Mouse (Mus musculus): ENCODE results near the gene Slc39a13. TPM values are rescaled to one million over a fixed set of nuclear protein-coding genes. Genes with fewer than 3 reads are reported as not detected.

Slc39a13 gene
- polyA plus RNA-seq, 1 experiment from 2014 or later, result 43.2 TPM

- Histone ChIP-seq H3K9me3 (replicated peaks) (no peaks in the 10 kb centered on the region), H3K9ac (replicated peaks) (peak overlapping the region; percentile 62), H3K27ac (replicated peaks) (peak overlapping the region; percentile 49), H3K36me3 (no peaks in the 10 kb centered on the region), H3K4me2 (peak overlapping the region; percentile 92), H3K4me3 (replicated peaks) (peak overlapping the region; percentile 46), H3K4me1 (peaks cover 15% of the 10 kb centered on the region), H3K27me3 (replicated peaks) (no peaks in the 10 kb centered on the region)
- 12% methylated on average over 12 of the region's 12 CpGs for WGBS
- ATAC-seq (ENCODE audit: low FRiP score), result peak; percentile 58; the same call in 1 of the 2 replicates
These were observed 7.7 kb upstream of the Slc39a13 start for GRCm38 (mm10) chr2:91077957-91078313.

GRCm38 (mm10) chr2:91072092-91072491 lies 1.9 kb upstream of the Slc39a13 start:
- Histone ChIP-seq H3K27me3 (replicated peaks) (no peaks in the 10 kb centered on the region), H3K4me1 (peaks cover 30% of the 10 kb centered on the region), H3K4me3 (replicated peaks) (no peak overlapping the region), H3K27ac (replicated peaks) (no peak overlapping the region), H3K9me3 (replicated peaks) (no peaks in the 10 kb centered on the region), H3K9ac (replicated peaks) (no peak overlapping the region), H3K4me2 (no peak overlapping the region), H3K36me3 (0 out of 2 replicates have a peak, but pooled peaks cover under 1% of the 10 kb centered on the region)
- WGBS, result 39% methylated on average over 1 of the region's 1 CpGs
- no peak for ATAC-seq (ENCODE audit: low FRiP score)

GRCm38 (mm10) chr2:91071059-91071458 lies 842 bp upstream of the Slc39a13 start:
- Histone ChIP-seq H3K27me3 (replicated peaks) (no peaks in the 10 kb centered on the region), H3K4me2 (peak overlapping the region; percentile 80), H3K9me3 (replicated peaks) (no peaks in the 10 kb centered on the region), H3K27ac (replicated peaks) (peak overlapping the region; percentile 88), H3K4me1 (peaks cover 30% of the 10 kb centered on the region), H3K36me3 (peaks cover 9% of the 10 kb centered on the region; the same call in 1 of the 2 replicates), H3K4me3 (replicated peaks) (peak overlapping the region; percentile 71), H3K9ac (replicated peaks) (peak overlapping the region; percentile 66)
- no peak for ATAC-seq (ENCODE audit: low FRiP score)
- 85% methylated on average over 10 of the region's 10 CpGs for WGBS

- Histone ChIP-seq H3K9me3 (replicated peaks) (no peaks in the 10 kb centered on the region), H3K36me3 (peaks cover 12% of the 10 kb centered on the region), H3K9ac (replicated peaks) (peak overlapping the region; percentile 66), H3K4me3 (replicated peaks) (peak overlapping the region; percentile 71), H3K27me3 (replicated peaks) (no peaks in the 10 kb centered on the region), H3K4me1 (peaks cover 30% of the 10 kb centered on the region), H3K4me2 (peak overlapping the region; percentile 80), H3K27ac (replicated peaks) (peak overlapping the region; percentile 88)
- peak; percentile 6 for ATAC-seq (ENCODE audit: low FRiP score)
- 9% methylated on average over 14 of the region's 14 CpGs for WGBS
These were observed 764 bp downstream of the Slc39a13 start for GRCm38 (mm10) chr2:91069306-91070000.

- H3K4me3 ChIP-seq (replicated peaks), result peak overlapping the region; percentile 71
- peak overlapping the region; percentile 80 for H3K4me2 ChIP-seq
- H3K9ac ChIP-seq (replicated peaks), result peak overlapping the region; percentile 66
- no peaks in the 10 kb centered on the region for H3K9me3 ChIP-seq (replicated peaks)
- H3K27me3 ChIP-seq (replicated peaks), result no peaks in the 10 kb centered on the region
- peaks cover 30% of the 10 kb centered on the region for H3K4me1 ChIP-seq
- WGBS, result 42% methylated on average over 6 of the region's 6 CpGs
- no peak for ATAC-seq (ENCODE audit: low FRiP score)
- H3K27ac ChIP-seq (replicated peaks), result 0 out of 2 replicates have a peak overlapping the region, but pooled peaks have one; percentile 88
- H3K36me3 ChIP-seq, result peaks cover 18% of the 10 kb centered on the region
These were observed 1.4 kb downstream of the Slc39a13 start for GRCm38 (mm10) chr2:91068872-91069165.

- Histone ChIP-seq H3K9me3 (replicated peaks) (no peaks in the 10 kb centered on the region), H3K4me3 (replicated peaks) (peak overlapping the region; percentile 71), H3K27ac (replicated peaks) (0 out of 2 replicates have a peak overlapping the region, but pooled peaks have one; percentile 88), H3K4me2 (peak overlapping the region; percentile 80), H3K36me3 (peaks cover 23% of the 10 kb centered on the region), H3K27me3 (replicated peaks) (no peaks in the 10 kb centered on the region), H3K4me1 (peaks cover 30% of the 10 kb centered on the region), H3K9ac (replicated peaks) (peak overlapping the region; percentile 66)
- ATAC-seq (ENCODE audit: low FRiP score), result no peak
- WGBS, result 62% methylated on average over 13 of the region's 13 CpGs
These were observed 1.9 kb downstream of the Slc39a13 start for GRCm38 (mm10) chr2:91068162-91068871.

GRCm38 (mm10) chr2:91066455-91066854 lies 3.8 kb downstream of the Slc39a13 start:
- peaks cover 28% of the 10 kb centered on the region for H3K4me1 ChIP-seq
- H3K9me3 ChIP-seq (replicated peaks), result no peaks in the 10 kb centered on the region
- H3K4me2 ChIP-seq, result no peak overlapping the region
- no peak overlapping the region for H3K4me3 ChIP-seq (replicated peaks)
- no peak overlapping the region for H3K9ac ChIP-seq (replicated peaks)
- no peaks in the 10 kb centered on the region for H3K27me3 ChIP-seq (replicated peaks)
- no peak for ATAC-seq (ENCODE audit: low FRiP score)
- WGBS, result 82% methylated on average over 3 of the region's 3 CpGs
- H3K27ac ChIP-seq (replicated peaks), result no peak overlapping the region
- peaks cover 42% of the 10 kb centered on the region for H3K36me3 ChIP-seq

GRCm38 (mm10) chr2:91065544-91065943 lies 4.7 kb downstream of the Slc39a13 start:
- peaks cover 50% of the 10 kb centered on the region for H3K36me3 ChIP-seq
- WGBS, result 53% methylated on average over 3 of the region's 3 CpGs
- no peaks in the 10 kb centered on the region for H3K9me3 ChIP-seq (replicated peaks)
- H3K9ac ChIP-seq (replicated peaks), result no peak overlapping the region
- ATAC-seq (ENCODE audit: low FRiP score), result no peak
- no peak overlapping the region for H3K27ac ChIP-seq (replicated peaks)
- no peaks in the 10 kb centered on the region for H3K27me3 ChIP-seq (replicated peaks)
- no peak overlapping the region for H3K4me3 ChIP-seq (replicated peaks)
- peaks cover 19% of the 10 kb centered on the region for H3K4me1 ChIP-seq
- no peak overlapping the region for H3K4me2 ChIP-seq

GRCm38 (mm10) chr2:91064211-91064610 lies 6.0 kb downstream of the Slc39a13 start:
- Histone ChIP-seq H3K4me3 (replicated peaks) (no peak overlapping the region), H3K27me3 (replicated peaks) (no peaks in the 10 kb centered on the region), H3K9me3 (replicated peaks) (no peaks in the 10 kb centered on the region), H3K27ac (replicated peaks) (no peak overlapping the region), H3K9ac (replicated peaks) (no peak overlapping the region), H3K4me1 (peaks cover 13% of the 10 kb centered on the region), H3K36me3 (peaks cover 63% of the 10 kb centered on the region), H3K4me2 (no peak overlapping the region)
- WGBS, result 90% methylated on average over 6 of the region's 6 CpGs
- no peak for ATAC-seq (ENCODE audit: low FRiP score)

- no peak overlapping the region for H3K9ac ChIP-seq (replicated peaks)
- peaks cover 75% of the 10 kb centered on the region for H3K36me3 ChIP-seq
- 94% methylated on average over 16 of the region's 16 CpGs for WGBS
- no peak overlapping the region for H3K27ac ChIP-seq (replicated peaks)
- no peaks in the 10 kb centered on the region for H3K9me3 ChIP-seq (replicated peaks)
- no peak for ATAC-seq (ENCODE audit: low FRiP score)
- no peak overlapping the region for H3K4me3 ChIP-seq (replicated peaks)
- peaks cover 1% of the 10 kb centered on the region for H3K4me1 ChIP-seq
- no peaks in the 10 kb centered on the region for H3K27me3 ChIP-seq (replicated peaks)
- H3K4me2 ChIP-seq, result no peak overlapping the region
These were observed 7.2 kb downstream of the Slc39a13 start for GRCm38 (mm10) chr2:91062779-91063606.

- H3K36me3 ChIP-seq, result peaks cover 83% of the 10 kb centered on the region
- no peak for ATAC-seq (ENCODE audit: low FRiP score)
- WGBS, result 82% methylated on average over 6 of the region's 6 CpGs
- H3K27ac ChIP-seq (replicated peaks), result 0 out of 2 replicates have a peak overlapping the region, but pooled peaks have one; percentile 25
- no peak overlapping the region for H3K4me3 ChIP-seq (replicated peaks)
- no peaks in the 10 kb centered on the region for H3K4me1 ChIP-seq
- H3K9ac ChIP-seq (replicated peaks), result no peak overlapping the region; the same call in 1 of the 2 replicates
- no peaks in the 10 kb centered on the region for H3K9me3 ChIP-seq (replicated peaks)
- no peaks in the 10 kb centered on the region for H3K27me3 ChIP-seq (replicated peaks)
- no peak overlapping the region for H3K4me2 ChIP-seq
These were observed 8.3 kb downstream of the Slc39a13 start for GRCm38 (mm10) chr2:91061849-91062481.

All from neural tube, embryonic 15.5 days (tissue).